Mouse (Mus musculus): ENCODE measurements around the gene Cln5. TPM values are rescaled to one million over a fixed set of nuclear protein-coding genes. Genes with fewer than 3 reads are reported as not detected.
A peak's percentile ranks its signal among the peaks of the same experiment; 100 is the strongest.

Cln5 gene
- total RNA-seq (2021) = 10 to 100 TPM; 20.6 to 20.8 TPM
- long read RNA-seq, experiment 1, transcript Cln5-201 (4 exons, 2,445 nt) = major isoform, 28 of 37 reads
- long read RNA-seq, experiment 1, partial matches to known transcripts = 0 of 37 reads
- long read RNA-seq, experiment 1, other reads (novel, unspliced or antisense) = 9 of 37 reads
- long read RNA-seq, experiment 2, transcript Cln5-201 (4 exons, 2,445 nt) = major isoform, 12 of 17 reads
- long read RNA-seq, experiment 2, partial matches to known transcripts = 2 of 17 reads
- long read RNA-seq, experiment 2, other reads (novel, unspliced or antisense) = 3 of 17 reads

DNA sequence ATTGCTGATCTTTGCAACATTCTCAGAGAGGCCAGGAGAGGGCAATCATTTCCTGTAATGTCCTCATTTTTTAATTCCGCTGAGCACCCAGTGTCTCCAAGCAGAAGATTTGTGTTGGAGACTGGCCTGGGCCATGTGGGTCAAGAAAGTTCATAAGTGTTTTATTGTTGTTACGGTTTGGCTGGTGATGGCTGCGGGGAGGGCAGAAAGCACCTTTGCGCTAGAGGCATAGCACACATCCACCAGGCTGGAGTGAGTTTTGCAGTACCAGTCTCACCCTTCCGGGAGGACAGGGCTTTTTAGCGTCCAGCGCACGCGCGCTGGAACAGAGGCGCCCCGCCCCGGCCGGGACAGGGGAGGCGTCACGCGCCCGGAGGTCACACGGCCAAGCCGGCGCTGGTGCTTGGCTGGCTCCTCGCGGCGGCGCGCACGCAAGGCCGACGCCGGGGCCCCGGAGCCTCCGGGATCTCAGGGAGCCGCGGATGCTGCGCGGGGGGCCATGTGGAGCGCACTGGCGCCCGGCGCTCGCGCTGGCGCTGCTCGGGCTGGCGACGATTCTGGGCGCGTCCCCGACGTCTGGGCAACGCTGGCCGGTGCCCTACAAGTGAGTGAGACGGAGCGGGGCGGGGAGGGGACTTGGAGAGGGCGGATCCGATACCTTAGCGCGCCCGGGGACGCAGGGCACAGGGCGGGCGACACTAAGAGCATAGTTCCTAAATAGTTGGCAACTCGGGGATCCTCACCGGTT is at the start of gene Cln5:
Gene Cln5 (plus strand): TSS at position 353 of the 748 bp plus-strand sequence.
- peak; percentile 97 for DNase-seq

DNA sequence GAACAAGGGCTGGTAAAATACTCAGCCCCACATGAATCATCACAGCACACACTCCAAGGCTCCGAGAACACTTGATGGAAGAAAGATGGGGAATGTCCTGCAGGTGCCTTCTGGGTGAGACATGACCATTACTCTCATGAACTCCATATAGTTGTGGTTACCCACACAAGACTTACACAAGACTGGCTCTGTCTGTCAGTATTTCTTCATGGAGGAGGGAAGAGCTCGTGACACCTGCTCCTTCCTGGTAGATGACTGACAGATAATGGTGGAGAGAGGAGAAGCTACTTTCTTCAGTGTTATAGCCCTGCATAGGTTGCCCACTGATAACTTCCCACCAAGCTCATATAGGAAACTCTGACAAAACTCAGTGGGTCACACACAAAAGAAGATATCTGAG is 40.8 kb upstream of the Cln5 start:
- DNase-seq = no peak

DNA sequence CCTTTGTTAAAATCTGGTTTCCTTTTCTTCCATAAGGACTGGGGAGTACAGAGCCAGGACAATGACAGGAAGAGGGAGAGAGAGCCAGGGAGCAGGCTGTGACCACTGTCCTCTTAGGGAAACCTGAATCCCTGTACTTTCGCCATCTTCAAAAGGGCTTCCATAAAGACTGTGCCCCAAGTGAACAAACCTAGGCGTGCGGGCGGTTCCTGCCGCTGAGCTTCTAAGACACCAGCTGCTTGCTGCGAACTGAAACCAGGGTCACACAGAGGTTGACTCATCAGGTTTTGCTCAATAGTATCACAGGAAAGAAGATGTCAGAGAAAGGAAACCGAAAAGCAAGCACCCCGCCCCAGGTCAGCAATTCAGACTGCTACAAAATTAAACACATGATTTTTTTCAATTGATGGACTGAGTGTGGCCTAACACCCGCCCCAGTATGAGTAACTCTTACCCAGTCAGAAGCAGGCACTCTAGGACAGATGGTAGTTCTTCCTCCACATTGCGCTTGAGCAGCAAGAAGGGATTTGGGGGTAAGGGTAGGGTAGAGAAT is 36.7 kb upstream of the Cln5 start:
- peak; percentile 47 for DNase-seq

DNA sequence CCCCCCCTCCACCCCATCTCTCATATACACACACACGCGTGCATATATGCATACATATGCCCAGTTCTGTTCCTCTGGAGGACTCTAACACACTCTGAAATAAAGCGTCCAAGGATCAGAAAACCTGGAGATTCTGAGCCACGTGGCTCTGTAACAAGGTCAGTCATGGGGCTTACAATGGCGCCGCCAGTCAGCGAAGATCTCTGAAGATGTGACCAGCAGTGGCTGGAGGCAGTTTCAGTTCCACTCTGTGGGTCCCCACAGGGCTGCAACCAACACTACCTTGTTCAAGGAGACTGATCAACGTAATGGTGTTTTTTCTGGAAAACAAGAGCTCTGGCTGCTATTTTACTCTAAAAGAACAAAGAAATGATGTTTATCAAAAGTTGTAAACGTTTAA is 35.9 kb upstream of the Cln5 start:
- no peak for DNase-seq

DNA sequence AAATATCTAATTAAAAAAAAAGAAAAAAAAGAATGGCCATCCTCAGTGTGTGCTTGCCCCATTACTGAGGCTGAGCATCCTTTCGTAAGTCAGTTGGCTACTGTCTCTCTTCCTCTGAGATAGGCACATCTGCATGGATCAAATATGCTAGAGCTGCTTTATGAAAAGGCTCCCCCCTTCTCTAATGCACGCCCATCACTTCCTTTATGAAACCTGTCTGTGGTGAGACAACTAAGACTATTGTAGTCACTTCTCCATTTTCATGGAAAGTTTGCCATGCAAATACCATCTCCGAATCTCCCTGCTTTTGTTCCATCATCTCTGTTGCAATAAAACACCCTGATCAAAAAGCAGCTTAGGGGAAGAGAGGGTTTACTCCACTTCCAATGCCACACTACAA is 33.0 kb upstream of the Cln5 start:
- DNase-seq = no peak

DNA sequence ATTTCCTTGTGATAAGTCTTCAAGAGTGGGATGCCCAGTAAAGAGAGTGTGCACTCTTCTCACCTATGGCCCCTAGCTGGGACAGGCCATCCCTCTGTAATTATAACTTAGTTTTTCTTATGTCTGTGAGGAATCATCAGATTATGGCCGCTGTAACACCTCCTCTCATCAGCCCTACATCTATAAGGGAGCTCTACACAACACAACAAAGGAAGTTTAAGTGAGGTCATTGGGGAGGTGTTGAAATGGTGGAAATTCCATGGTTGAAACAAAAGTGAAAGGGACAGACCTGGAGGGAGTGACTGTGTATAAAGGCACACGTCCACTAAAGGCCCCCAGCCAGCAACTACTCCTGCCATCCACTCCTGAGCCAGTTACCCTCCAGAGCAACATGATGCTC is 23.3 kb upstream of the Cln5 start, which contains the start of gene Acod1:
Gene Acod1 (plus strand): TSS at position 301 of the 400 bp plus-strand sequence.
- no peak for DNase-seq

DNA sequence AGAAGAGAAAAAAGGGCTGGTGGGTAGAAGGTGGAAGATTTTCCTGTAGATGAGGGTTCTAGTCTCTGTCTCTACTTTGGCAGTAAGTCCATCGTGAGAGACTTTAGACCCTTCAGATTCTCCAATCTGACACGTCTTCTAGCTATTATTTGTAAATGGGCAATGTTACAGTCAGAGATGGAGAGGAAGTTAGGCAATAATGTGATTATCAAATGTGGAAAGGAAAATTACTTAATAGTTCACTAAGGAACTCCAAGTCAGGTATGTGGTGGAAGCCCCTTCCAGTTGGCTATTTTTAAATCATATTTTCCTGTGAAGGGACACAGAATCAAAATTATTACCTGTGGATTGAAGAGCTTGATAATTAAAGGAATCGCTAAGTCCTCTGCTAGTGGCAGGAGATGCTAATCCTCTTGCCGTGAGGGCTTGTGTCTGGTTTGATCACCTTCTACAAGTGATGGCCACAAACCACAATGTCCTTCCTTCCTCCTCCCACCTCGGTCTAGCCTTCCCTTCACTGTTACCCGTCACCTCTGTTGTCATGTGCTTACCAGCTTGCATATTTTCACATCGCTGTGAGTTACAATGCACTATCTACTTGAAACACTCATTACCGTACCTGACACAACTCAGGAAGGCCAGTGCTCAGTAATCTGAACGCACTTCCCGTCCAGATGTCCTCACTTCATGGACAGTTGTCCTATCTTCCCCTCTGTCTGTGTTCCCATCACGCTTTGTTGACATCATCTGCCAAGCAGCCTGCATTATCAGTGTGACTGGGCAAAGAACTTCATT is 21.5 kb upstream of the Cln5 start:
- no peak for DNase-seq

DNA sequence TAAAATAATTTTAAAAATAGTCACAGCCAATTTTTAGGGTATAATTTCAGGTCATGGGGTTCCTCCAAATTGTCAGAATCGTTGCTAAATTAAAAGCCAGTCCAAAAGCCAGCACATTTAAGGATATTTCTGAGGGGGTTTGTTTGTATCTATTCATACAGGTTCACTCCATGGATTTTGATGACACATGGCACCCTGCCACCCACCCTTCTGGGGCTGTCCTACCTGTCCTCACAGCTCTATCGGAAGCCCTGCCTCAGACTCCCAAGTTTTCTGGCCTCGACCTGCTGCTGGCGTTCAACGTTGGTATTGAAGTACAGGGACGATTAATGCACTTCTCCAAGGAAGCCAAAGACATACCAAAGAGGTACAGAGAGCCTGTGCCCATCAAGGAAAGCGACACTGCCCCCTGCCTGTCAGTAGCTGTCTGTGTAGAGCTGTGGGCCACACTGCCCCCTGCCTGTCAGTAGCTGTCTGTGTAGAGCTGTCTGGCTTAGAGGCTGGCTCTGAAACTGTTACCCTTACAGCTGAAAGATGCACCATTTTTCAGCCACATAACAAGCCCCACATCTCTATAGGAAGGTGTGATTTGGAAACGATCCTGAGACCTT is 18.8 kb upstream of the Cln5 start:
- peak; percentile 89 for DNase-seq

DNA sequence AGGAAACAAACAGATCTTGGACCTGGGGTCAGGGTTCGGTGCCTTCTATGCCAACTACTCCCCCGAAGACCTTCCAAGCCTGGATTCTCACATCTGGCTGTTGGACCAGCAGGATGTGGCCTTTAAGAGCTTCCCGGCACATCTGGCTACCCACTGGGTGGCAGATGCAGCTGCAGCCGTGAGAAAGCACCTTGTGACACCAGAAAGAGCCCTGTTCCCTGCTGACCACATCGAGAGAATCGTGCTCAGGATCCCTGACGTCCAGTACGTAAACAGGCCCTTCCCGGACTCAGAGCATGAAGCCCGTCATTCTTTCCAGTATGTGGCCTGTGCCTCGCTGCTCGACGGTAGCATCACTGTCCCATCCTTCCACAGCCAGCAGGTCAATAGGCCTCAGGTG is 15.3 kb upstream of the Cln5 start:
- no peak for DNase-seq

DNA sequence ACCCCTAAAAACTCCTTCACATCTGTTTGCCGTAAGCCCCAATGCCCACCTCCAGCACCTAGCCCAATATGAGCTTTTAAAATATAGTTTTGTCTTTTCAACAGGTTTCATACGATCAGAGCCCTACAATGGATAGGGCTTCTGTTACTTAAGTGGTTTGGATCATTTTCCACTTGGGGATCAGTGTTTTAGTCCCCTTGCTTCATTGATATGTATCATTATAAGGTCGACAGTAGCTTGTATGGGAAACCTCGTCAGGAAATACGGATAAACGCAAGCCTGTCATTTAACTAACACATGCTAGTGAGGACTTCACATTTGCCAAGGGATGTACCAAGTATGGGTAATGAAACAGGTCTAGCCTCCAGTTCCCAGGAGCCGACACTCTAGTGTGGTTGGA is 13.4 kb upstream of the Cln5 start:
- DNase-seq = no peak

DNA sequence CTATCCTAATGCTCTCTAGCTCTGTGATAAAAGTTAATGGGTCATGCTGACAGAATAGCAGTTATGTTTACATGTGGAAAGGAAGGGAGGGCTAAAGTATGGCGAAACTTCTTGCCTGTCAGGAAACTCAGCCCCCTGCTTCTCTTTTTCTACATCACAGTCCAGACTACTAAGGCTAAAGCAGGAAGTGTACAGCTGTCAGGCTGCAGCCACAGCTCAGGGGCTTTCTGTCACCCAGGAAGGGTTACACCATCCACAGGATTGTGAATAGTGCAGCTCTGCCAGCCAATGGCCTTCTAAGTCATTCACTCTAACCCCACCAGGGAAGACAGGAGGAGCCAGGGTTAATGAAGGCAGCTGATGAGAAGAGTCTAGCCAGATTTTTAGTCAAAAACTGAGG is 11.0 kb upstream of the Cln5 start:
- DNase-seq = no peak

DNA sequence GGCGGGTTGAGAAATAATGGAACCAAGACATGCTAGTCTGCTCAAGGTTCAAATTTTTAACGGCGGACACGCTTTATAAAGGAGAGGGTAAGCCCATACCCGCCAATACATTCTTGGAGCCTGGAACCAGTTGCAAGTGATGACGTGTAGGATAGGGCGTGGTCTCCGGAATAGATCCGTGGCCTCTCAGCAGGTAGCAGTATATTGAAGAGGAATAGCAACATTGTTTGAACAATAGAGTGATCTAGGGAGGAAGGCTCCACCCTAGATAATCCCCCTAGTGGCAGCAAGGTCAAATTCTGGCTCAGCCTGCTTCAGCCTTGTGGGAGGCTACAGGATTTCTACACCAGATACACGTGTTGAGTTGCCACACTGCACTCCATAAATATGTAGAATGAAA is 10.5 kb upstream of the Cln5 start:
- no peak for DNase-seq

DNA sequence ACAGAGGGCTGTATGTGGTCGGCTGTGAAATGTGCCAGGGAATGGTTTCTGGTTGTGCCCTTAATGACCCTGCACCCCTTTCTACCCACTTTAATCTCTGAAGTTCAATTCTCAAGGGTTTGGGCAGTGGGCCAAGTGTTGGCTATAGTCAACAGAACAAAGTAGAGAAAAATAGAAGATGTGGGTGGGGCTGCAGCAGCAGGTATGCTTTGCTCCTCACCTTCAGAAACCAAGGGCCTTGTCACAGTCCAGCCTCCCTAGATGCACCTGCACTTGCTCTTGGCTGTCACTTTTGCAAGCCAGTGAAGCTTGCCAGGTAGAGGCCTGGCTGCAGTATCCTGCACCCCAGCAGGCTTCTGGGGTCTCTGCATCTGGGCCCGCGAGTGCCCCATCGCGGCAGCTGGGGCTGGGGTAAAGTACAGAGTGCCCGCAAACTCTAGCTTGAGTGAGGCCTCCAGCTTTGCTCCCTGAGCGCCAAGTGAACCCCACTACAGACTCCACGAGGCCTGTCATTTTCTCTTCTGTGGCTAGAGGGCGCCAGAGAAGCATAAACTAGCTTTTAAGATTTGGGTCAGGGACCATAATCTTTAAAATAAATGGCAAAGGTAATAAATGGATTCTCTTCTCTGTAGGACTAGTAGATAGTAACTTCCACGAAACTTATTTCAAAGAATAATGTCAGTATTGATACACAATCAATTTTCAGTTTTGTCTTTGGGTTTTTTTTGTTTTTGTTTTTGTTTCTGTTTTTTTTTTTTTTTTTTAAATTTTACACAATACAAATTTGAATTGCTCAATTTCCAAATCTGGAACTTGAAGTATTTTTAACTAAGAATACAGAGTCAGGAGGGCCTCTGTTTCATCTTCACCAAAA is 4.5 kb upstream of the Cln5 start:
- peak; percentile 85 for DNase-seq

DNA sequence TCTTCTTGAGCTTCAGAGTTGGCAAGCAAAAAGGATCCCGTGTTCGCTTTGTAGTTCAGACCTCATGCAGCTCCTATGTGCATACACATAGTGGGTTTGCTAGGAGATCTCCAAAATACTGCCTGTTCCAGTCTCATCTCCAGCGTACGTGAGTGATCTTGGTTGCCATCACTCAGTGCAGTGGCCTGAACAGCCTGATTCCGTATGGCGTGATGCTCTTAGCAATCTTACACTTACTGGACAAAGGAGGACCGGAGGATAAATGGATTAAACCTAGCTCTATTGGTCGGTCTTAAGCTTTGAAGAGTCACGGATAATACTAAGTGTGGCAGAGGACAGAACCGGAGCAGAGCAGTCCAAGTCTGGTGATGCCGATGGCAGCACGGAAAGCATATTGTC is 552 bp upstream of the Cln5 start:
- DNase-seq = no peak

DNA sequence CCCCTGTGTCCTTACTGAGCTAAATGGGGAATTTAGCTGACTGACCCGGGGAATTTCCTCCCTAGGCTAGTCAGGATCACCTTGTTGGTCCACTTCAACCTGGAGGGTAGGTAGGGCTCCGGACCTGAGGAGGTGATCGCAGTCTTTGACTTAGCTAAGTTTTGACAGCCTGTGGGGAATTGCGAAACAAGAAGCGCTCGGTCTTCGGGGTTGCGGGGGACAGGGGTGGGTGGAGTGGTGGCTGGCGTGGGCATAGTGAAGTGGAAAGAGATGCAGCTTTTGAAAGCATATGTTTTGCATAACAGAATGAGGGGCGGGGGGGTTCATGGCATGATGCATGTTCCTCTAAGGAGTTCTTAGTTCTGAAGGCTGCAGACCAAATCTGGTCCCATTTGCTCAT is 774 bp downstream of the Cln5 start:
- peak; percentile 31 for DNase-seq

DNA sequence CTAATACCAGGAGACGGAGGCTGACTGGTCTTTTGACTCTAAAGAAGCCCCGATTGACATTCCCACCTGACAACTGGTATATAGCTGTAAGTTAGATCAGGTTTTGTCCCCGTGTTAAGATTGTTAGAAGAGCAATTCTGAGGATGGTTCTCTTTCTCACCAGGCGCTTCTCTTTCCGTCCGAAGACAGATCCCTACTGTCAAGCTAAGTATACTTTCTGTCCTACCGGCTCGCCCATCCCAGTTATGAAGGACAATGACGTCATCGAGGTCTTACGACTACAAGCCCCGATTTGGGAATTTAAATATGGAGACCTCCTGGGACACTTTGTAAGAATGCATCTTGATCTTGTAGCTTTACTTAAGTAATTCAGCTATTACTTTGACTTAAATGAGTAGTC is 1.5 kb downstream of the Cln5 start:
- no peak for DNase-seq

DNA sequence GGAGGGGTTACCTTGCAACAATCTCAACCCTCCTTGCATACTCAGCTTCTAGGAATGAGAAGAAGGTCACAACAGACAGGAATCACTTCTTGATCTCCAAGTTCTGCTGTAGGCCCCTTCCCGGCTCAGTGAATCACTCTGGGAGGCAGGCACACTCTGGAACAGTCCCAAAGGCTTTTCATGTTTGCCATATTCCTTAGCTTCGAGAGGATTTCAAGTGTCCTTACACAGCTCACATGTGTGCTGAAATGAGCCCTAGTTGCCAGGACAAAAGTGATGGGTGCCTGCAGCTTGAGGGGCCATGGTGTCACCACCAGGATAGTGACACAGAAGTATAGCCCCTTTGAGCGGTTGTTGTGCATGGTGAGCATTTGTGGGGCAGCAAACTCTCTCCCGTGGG is 2.7 kb downstream of the Cln5 start:
- no peak for DNase-seq

DNA sequence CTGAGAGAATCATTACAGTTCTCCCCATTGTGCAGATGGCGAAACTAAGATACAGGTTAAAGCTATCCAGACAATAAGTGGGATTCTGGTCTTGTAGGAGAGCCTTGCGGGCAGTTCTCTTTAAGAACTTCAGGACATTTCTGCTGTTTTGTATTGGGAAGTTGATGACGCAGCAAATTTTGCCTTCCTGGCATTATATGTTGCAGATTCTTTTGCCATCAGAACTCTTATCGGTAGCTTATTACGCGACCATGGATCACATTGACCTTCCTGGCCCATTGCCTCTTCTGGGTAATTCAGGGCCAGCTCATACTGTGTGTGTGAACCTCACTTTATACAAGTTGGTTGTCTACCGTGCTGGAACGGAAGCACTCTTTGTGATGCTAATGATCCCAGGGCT is 3.8 kb downstream of the Cln5 start:
- no peak for DNase-seq

DNA sequence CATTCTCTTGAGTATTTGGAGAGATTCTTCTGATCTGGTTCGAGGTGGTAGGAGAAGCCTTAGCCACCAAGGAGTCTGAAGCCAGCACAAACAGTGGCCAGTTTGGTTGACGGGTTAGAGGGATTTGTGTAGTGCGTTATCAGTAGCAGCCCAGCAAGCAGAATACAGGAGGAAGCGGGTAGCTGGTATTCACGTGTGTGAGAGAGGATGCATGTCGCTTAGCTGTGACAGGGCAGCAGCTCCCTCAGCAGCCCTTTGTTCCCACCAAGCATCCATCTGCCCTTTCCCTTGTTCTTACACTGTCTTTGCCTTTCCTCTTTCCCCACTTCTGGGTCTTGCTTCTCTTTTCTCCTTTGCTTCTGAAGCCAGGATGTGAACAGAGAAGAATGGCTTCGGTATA is 5.2 kb downstream of the Cln5 start:
- DNase-seq = no peak

DNA sequence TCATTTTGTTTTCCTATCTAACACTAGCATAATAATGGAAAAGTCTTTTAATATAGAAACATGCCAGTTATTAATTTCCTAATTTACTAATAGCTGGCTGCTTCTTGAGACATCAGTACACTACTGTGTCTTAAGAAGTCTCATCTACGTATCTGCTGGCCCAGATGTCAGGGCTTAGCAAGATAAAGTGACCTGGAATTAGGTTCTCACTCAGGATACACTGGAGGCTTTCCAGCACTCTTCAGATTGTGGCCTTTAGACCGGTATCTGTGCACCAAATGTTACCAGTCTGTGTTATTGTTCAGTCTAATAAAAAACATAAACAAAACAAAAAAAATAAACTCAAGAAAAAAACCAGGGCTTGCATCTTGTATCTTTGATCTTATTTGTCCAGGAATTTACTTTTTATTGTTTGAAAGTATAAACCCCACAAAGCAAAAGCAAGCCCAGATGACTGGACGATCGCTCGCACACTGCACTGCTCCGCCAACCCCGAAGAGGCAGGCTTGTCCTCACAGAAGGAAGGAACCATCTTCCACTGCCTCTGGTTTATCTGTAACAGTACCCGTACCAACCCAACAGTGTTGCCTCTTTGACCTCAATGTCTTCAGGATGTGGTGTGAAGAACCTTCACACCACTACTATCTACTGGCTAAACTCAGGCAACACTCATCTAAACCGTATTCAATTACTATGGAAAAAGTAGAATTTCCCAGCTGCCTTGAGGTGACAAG is 7.4 kb downstream of the Cln5 start:
- no peak for DNase-seq

Data from adrenal gland, postnatal 10 days (tissue).